Mouse (Mus musculus) liver, embryonic 14.5 days (tissue): ENCODE results near the gene Cnmd.

Source experiments
- CTCF ChIP-seq: IDR thresholded peaks from 2 replicates; pipeline ENCODE4 v1.5.1; 2016; ENCODE audit warnings: antibody characterized with exemption, low read depth, control low read depth
- EP300 ChIP-seq: IDR thresholded peaks from 2 replicates; pipeline ENCODE4 v1.6.1; 2016; ENCODE audit warnings: antibody characterized with exemption, low read depth

GRCm38 (mm10) chr14:79701606-79702005, 39.6 kb upstream of the Cnmd start:
- no peak for TF ChIP-seq CTCF
- no peak for TF ChIP-seq EP300
